Mouse (Mus musculus) cerebellum, adult 2 months (tissue): Measurements from ENCODE around the gene Arrdc1. TPM values are rescaled to one million over a fixed set of nuclear protein-coding genes. Genes with fewer than 3 reads are reported as not detected.
"Not testable (repeated sequence)": the region's sequence is repeated elsewhere in the genome, so short reads cannot be mapped to it uniquely, and the experiment has no call there.

Experiments
- DNase-seq, 2 experiments: peaks; one replicate each; pipeline ENCODE4 v3.0.0; 2021
- H3K27ac ChIP-seq: fragments of 200-500 bp; 2 replicates; pipeline ENCODE4 v1.5.1; 2012; ENCODE audit warnings: low read length, control low read depth, inconsistent platforms; ENCODE audit not compliant: insufficient read depth
- H3K27me3 ChIP-seq: fragments of 200-500 bp; 2 replicates; pipeline ENCODE4 v1.6.1; 2012; ENCODE audit warnings: inconsistent platforms, mild to moderate bottlenecking, low read length, moderate library complexity; ENCODE audit not compliant: control insufficient read depth, insufficient read depth
- H3K4me1 ChIP-seq: fragments of 200-500 bp; 2 replicates; pipeline ENCODE4 v1.6.1; 2011; ENCODE audit warnings: low read length; ENCODE audit not compliant: control insufficient read depth, insufficient read depth
- H3K4me3 ChIP-seq: fragments of 200-500 bp; replicated peaks from 2 replicates; pipeline ENCODE3; 2011; ENCODE audit warnings: mild to moderate bottlenecking, low read depth, low read length, control low read depth; ENCODE audit not compliant: insufficient read depth
- CTCF ChIP-seq: fragments of 200-500 bp; IDR thresholded peaks from 2 replicates; pipeline ENCODE4 v1.5.1; 2011; ENCODE audit warnings: low read depth, mild to moderate bottlenecking, control low read depth, low read length, moderate library complexity, borderline replicate concordance; ENCODE audit not compliant: insufficient read depth
- POLR2A ChIP-seq: fragments of 200-500 bp; IDR thresholded peaks from 2 replicates; pipeline ENCODE4 v1.6.1; 2011; ENCODE audit warnings: low read length, control low read depth, borderline replicate concordance; ENCODE audit not compliant: insufficient read depth
- WGBS: fragments of 180-500 bp; shearing (Covaris S2); methylation state at CpG from one replicate; pipeline ENCODE4 v1.1.7; 2018; 5-methylcytosine and 5-hydroxymethylcytosine counted together
- polyA plus RNA-seq: library from polyadenylated mRNA; depleted of rRNA; stranded (reverse); fragments of >200 nt; gene quantifications from 2 replicates; pipeline ENCODE4 v1.2.3, GENCODE M21; 2012; rRNA removed

Arrdc1 gene
- polyA plus RNA-seq: 46.7 and 47.2 TPM in 2 replicates

GRCm38 (mm10) chr2:24935057-24935796 lies at the start of gene Arrdc1:
Arrdc1 (minus strand) TSS chr2:24935252.
- H3K4me1 ChIP-seq: peaks cover 6% of the 10 kb centered on the region
- under 1% methylated on average over 49 of the region's 49 CpGs for WGBS
- no peaks in the 10 kb centered on the region for H3K27me3 ChIP-seq
- peak within 1 kb of the TSS; percentile 1; the same call in 1 of the 2 replicates for H3K27ac ChIP-seq
- TF ChIP-seq POLR2A: 0 out of 2 replicates have a peak, but pooled peaks have one; percentile 29
- peak; percentile 35; the same call in 1 of the 2 replicates for TF ChIP-seq CTCF
- H3K4me3 ChIP-seq: peak within 1 kb of the TSS; percentile 64
- peak; percentile 84 to 88 for DNase-seq

GRCm38 (mm10) chr2:24976960-24977359 lies 41.9 kb upstream of the Arrdc1 start:
- H3K4me3 ChIP-seq: no peak overlapping the region
- 93% methylated on average over 5 of the region's 5 CpGs for WGBS
- peaks cover 4% of the 10 kb centered on the region; the same call in 1 of the 2 replicates for H3K4me1 ChIP-seq
- DNase-seq: no peak
- H3K27me3 ChIP-seq: no peaks in the 10 kb centered on the region
- H3K27ac ChIP-seq: no peak overlapping the region
- no peak for TF ChIP-seq POLR2A
- TF ChIP-seq CTCF: no peak

GRCm38 (mm10) chr2:24975704-24976297 lies 40.7 kb upstream of the Arrdc1 start, which contains the start of gene Pnpla7:
Pnpla7 (plus strand) TSS chr2:24976033.
- Histone ChIP-seq H3K4me1 (peaks cover 4% of the 10 kb centered on the region; the same call in 1 of the 2 replicates), H3K4me3 (peak within 1 kb of the TSS; percentile 85), H3K27me3 (no peaks in the 10 kb centered on the region), H3K27ac (peak within 1 kb of the TSS; percentile 55)
- DNase-seq: peak; percentile 56 to 69
- TF ChIP-seq CTCF (no peak), POLR2A (no peak)
- WGBS: under 1% methylated on average over 16 of the region's 16 CpGs

GRCm38 (mm10) chr2:24974906-24975703 lies 40.1 kb upstream of the Arrdc1 start, which contains the start of gene Mrpl41:
Mrpl41 (minus strand) TSS chr2:24975098.
- peaks cover 4% of the 10 kb centered on the region; the same call in 1 of the 2 replicates for H3K4me1 ChIP-seq
- DNase-seq: peak; percentile 96 to 98
- H3K4me3 ChIP-seq: peak within 1 kb of the TSS; percentile 85
- under 1% methylated on average over 64 of the region's 64 CpGs for WGBS
- H3K27me3 ChIP-seq: no peaks in the 10 kb centered on the region
- H3K27ac ChIP-seq: peak within 1 kb of the TSS; percentile 30
- TF ChIP-seq POLR2A (peak; percentile 97), CTCF (no peak)

GRCm38 (mm10) chr2:24974452-24974851 lies 39.4 kb upstream of the Arrdc1 start:
- not testable (repeated sequence) for H3K27me3 ChIP-seq, H3K4me1 ChIP-seq, DNase-seq
- peak overlapping the region; percentile 4; the same call in 1 of the 2 replicates for H3K27ac ChIP-seq
- under 1% methylated on average over 17 of the region's 17 CpGs for WGBS
- peak overlapping the region; percentile 85 for H3K4me3 ChIP-seq

- Histone ChIP-seq H3K4me3 (no peak overlapping the region), H3K27ac (no peak overlapping the region), H3K4me1 (peaks cover 4% of the 10 kb centered on the region; the same call in 1 of the 2 replicates), H3K27me3 (no peaks in the 10 kb centered on the region)
- DNase-seq: no peak
- no peak for TF ChIP-seq CTCF
- TF ChIP-seq POLR2A: no peak
- 75% methylated on average over 4 of the region's 4 CpGs for WGBS
Observed at GRCm38 (mm10) chr2:24970386-24970785, 35.3 kb upstream of the Arrdc1 start.

- peak; percentile 84 for TF ChIP-seq POLR2A
- peak; percentile 91 for TF ChIP-seq CTCF
- no peak within 1 kb of the TSS for H3K27ac ChIP-seq
- WGBS: under 1% methylated on average over 28 of the region's 28 CpGs
Observed at GRCm38 (mm10) chr2:24962304-24963000, 27.4 kb upstream of the Arrdc1 start, which contains the start of gene Dph7. Dph7 (plus strand) TSS chr2:24962400.

More at GRCm38 (mm10) chr2:24962304-24963000, 27.4 kb upstream of the Arrdc1 start, which contains the start of gene Dph7:
- Histone ChIP-seq H3K4me1 (peaks cover 4% of the 10 kb centered on the region; the same call in 1 of the 2 replicates), H3K4me3 (peak within 1 kb of the TSS; percentile 73), H3K27me3 (no peaks in the 10 kb centered on the region)
- DNase-seq: peak; percentile 87 to 90
